Comparison of ENCODE assay signal across 23 mouse cellular contexts in the genomic region with DNA sequence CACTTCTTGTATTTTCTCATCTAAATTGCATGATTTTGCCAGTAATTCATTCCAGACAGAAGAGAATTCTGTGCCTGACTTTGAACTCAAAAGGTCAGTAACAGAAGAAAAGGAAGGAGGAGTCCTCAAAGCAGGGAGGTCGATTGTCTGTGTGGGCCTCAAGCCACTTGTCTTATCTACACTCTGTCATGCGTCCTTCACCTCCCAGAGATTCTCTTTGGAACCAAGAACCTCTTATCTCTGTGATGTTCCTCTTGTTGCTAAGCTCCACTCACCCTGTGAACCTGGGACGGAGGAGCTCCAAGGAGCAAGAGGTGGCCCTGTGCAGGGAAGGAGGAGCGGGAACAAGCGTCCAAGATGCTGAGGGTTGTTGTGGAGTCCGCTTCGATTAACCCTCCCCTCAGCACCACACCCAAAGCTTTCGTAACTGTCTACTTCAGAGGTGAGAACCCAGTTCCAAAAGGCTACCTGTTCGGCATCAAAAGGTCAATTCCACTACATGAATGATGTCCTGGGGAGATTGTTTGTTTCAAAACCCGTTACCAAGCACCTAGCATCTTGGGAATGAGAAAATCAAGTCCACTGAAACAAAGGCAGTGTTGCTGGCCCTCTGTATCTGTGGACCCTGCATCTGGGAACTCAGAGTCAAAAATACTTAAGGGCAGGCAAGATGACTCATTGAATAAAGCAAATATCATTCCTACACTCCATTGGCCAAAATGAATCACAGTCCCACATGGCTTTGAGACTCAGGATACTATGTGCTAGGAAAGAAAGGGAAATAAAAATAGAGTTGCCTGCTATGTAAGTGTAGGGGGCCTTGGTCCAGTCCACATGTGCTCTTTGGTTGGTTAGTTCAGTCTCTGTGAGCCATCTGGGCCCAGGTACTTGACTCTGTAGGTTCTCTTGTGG. TPM values are rescaled to one million over a fixed set of nuclear protein-coding genes. Genes with fewer than 3 reads are reported as not detected.
DNase-seq lines count a peak whose midpoint lies in the region; ATAC-seq and TF ChIP-seq lines count a peak whose summit lies in the region.
"Had no signal": no experiment of that assay in that cellular context is flagged by ENCODE, and none has a peak within 500 bp of the region (broad histone marks: within the 10 kb centered on the region; RNA-seq: fewer than 3 reads in every experiment).

Gene Fer1l5, plus strand, starts transcription at position 358 of the 912 bp plus-strand sequence.

- no peak within 1 kb of the TSS for H3K4me2 ChIP-seq in liver, embryonic 13.5 days
- no peak within 1 kb of the TSS for H3K4me2 ChIP-seq in liver, postnatal 0 days (ENCODE audit: low read depth, low read length)
- H3K4me2 ChIP-seq in lung, postnatal 0 days (replicated peaks; ENCODE audit: low read depth, low read length) = no peak within 1 kb of the TSS
- H3K4me2 ChIP-seq: embryonic facial prominence, embryonic 12.5 days; forebrain, embryonic 12.5 days; heart, embryonic 12.5 days; hindbrain, embryonic 12.5 days had no signal

- H3K27me3 ChIP-seq in liver, embryonic 13.5 days = peaks cover 27% of the 10 kb centered on the region; the same call in 1 of the 2 replicates
- H3K27me3 ChIP-seq in liver, postnatal 0 days (ENCODE audit: insufficient read depth, low read length) = no peaks in the 10 kb centered on the region
- peaks cover 44% of the 10 kb centered on the region for H3K27me3 ChIP-seq in G1E (ENCODE audit: insufficient read depth, low read length)
- H3K27me3 ChIP-seq in lung, postnatal 0 days (replicated peaks; ENCODE audit: insufficient read depth, low read length) = no peaks in the 10 kb centered on the region
- H3K27me3 ChIP-seq: embryonic facial prominence, embryonic 12.5 days; forebrain, embryonic 12.5 days; heart, embryonic 12.5 days; hindbrain, embryonic 12.5 days had no signal

- no peak for TF ChIP-seq CTCF in liver, postnatal 0 days (IDR thresholded peaks at IDR 0.05; ENCODE audit: low read depth)
- TF ChIP-seq CTCF in G1E (IDR thresholded peaks at IDR 0.05; ENCODE audit: low read depth, low read length) = no peak
- TF ChIP-seq CTCF in lung, postnatal 0 days (IDR thresholded peaks at IDR 0.05) = no peak

- no peaks in the 10 kb centered on the region for H3K9me3 ChIP-seq in liver, embryonic 13.5 days (replicated peaks)
- H3K9me3 ChIP-seq in liver, postnatal 0 days (ENCODE audit: low read length) = no peaks in the 10 kb centered on the region
- H3K9me3 ChIP-seq in G1E (replicated peaks) = no peaks in the 10 kb centered on the region
- H3K9me3 ChIP-seq in lung, postnatal 0 days (ENCODE audit: low read length) = no peaks in the 10 kb centered on the region
- H3K9me3 ChIP-seq: embryonic facial prominence, embryonic 12.5 days; forebrain, embryonic 12.5 days; heart, embryonic 12.5 days; hindbrain, embryonic 12.5 days had no signal

- ATAC-seq in liver, embryonic 13.5 days (ENCODE audit: low read depth) = no peak
- ATAC-seq in liver, postnatal 0 days = no peak
- peak; percentile 43; the same call in 1 of the 2 replicates for ATAC-seq in G1E (ENCODE audit: extremely low read depth, insufficient number of reproducible peaks, low FRiP score, poor library complexity, severe bottlenecking)
- ATAC-seq in lung, postnatal 0 days = no peak
- ATAC-seq in megakaryocyte-erythroid progenitor cell, adult 5-6 weeks (replicated peaks; ENCODE audit: low FRiP score, low TSS enrichment, poor library complexity, severe bottlenecking) = no peak
- ATAC-seq: CD4-positive, CD25-positive, alpha-beta regulatory T cell, adult 4 months; forebrain, embryonic 16.5 days; hindbrain, postnatal 0 days had no signal

- H3K4me3 ChIP-seq in liver, embryonic 13.5 days (replicated peaks) = no peak within 1 kb of the TSS
- H3K4me3 ChIP-seq in liver, postnatal 0 days (ENCODE audit: low read depth, low read length) = no peak within 1 kb of the TSS
- H3K4me3 ChIP-seq in G1E (ENCODE audit: low read depth, low read length) = no peak within 1 kb of the TSS
- no peak within 1 kb of the TSS for H3K4me3 ChIP-seq in lung, postnatal 0 days (ENCODE audit: low read depth, low read length)
- H3K4me3 ChIP-seq: embryonic facial prominence, embryonic 12.5 days; forebrain, embryonic 12.5 days; heart, embryonic 12.5 days; hindbrain, embryonic 12.5 days had no signal

- H3K27ac ChIP-seq in liver, embryonic 13.5 days = no peak within 1 kb of the TSS
- no peak within 1 kb of the TSS for H3K27ac ChIP-seq in liver, postnatal 0 days (ENCODE audit: low read depth)
- no peak within 1 kb of the TSS for H3K27ac ChIP-seq in lung, postnatal 0 days (ENCODE audit: low read length)
- H3K27ac ChIP-seq: embryonic facial prominence, embryonic 12.5 days; forebrain, embryonic 12.5 days; hindbrain, embryonic 12.5 days; hindbrain, postnatal 0 days had no signal

- 0 out of 2 replicates have a peak, but pooled peaks cover 4% of the 10 kb centered on the region for H3K36me3 ChIP-seq in liver, embryonic 13.5 days
- H3K36me3 ChIP-seq in liver, postnatal 0 days (replicated peaks; ENCODE audit: insufficient read depth, low read length) = 0 out of 2 replicates have a peak, but pooled peaks cover 4% of the 10 kb centered on the region
- H3K36me3 ChIP-seq in G1E (replicated peaks) = peaks cover 7% of the 10 kb centered on the region
- H3K36me3 ChIP-seq in lung, postnatal 0 days (ENCODE audit: insufficient read depth, low read length) = no peaks in the 10 kb centered on the region
- H3K36me3 ChIP-seq: embryonic facial prominence, embryonic 12.5 days; forebrain, embryonic 12.5 days; hindbrain, embryonic 12.5 days had no signal

- no peak for TF ChIP-seq EP300 in liver, postnatal 0 days (IDR thresholded peaks at IDR 0.05; ENCODE audit: low read depth)
- no peak for TF ChIP-seq EP300 in lung, postnatal 0 days (IDR thresholded peaks at IDR 0.05)

- no peak within 1 kb of the TSS for H3K9ac ChIP-seq in liver, embryonic 13.5 days
- H3K9ac ChIP-seq in liver, postnatal 0 days (replicated peaks) = no peak within 1 kb of the TSS
- no peak within 1 kb of the TSS for H3K9ac ChIP-seq in lung, postnatal 0 days (replicated peaks; ENCODE audit: low read depth)
- H3K9ac ChIP-seq: embryonic facial prominence, embryonic 12.5 days; forebrain, embryonic 12.5 days; heart, embryonic 12.5 days; hindbrain, embryonic 12.5 days had no signal

- peak; percentile 11 for DNase-seq in liver, embryonic 13.5 days
- DNase-seq in liver, postnatal 0 days = no peak
- peak; percentile 51 for DNase-seq in 3T3-L1 (ENCODE audit: low read depth, low spot score)
- DNase-seq in G1E (ENCODE audit: low spot score) = no peak
- DNase-seq in fibroblast of lung, adult 2 months (ENCODE audit: low read depth) = peak; percentile 23
- DNase-seq in lung, postnatal 0 days (ENCODE audit: low spot score) = no peak
- DNase-seq: adrenal gland, adult 8-10 months; B cell, adult 2 months; cerebellum, adult 11-12 months; cerebellum, adult 9-10 months; cerebellum, postnatal 25 days; gastrocnemius, postnatal 14 days; heart, postnatal 36 days had no signal

- WGBS in liver, embryonic 13.5 days (ENCODE audit: insufficient replicate concordance) = 48% methylated on average over 10 of the region's 10 CpGs
- 57% methylated on average over 10 of the region's 10 CpGs for WGBS in liver, postnatal 0 days (ENCODE audit: insufficient replicate concordance)
- 62% methylated on average over 10 of the region's 10 CpGs for WGBS in lung, postnatal 0 days

- H3K4me1 ChIP-seq in liver, embryonic 13.5 days (replicated peaks) = peaks cover 28% of the 10 kb centered on the region
- peaks cover 9% of the 10 kb centered on the region for H3K4me1 ChIP-seq in liver, postnatal 0 days (ENCODE audit: insufficient read depth)
- peaks cover 32% of the 10 kb centered on the region for H3K4me1 ChIP-seq in G1E (ENCODE audit: insufficient read depth, low read depth, low read length)
- H3K4me1 ChIP-seq in lung, postnatal 0 days (ENCODE audit: insufficient read depth, low read depth, low read length) = peaks cover 7% of the 10 kb centered on the region; the same call in 1 of the 2 replicates

RNA-seq across cellular contexts. Expression of gene Fer1l5, which starts in this region (rescaled TPM):
- 0.23 TPM in 2 replicates for polyA plus RNA-seq in liver, embryonic 13.5 days (2015; fragmentation: Nextera tagmentation; extraction: Ambion mirVana)
- 0.12 TPM in 2 replicates for polyA plus RNA-seq in liver, postnatal 0 days (2015; fragmentation: Nextera tagmentation; extraction: Ambion mirVana)
- total RNA-seq in G1E (2014; fragmentation: Nextera tagmentation) (not detected in 2 replicates), G1E (2017) (0.06 TPM in 1 of 2 replicates, not detected in the other)
- polyA plus RNA-seq in G1E (2012) = not detected in 2 replicates
- polyA plus RNA-seq in lung, postnatal 0 days (2015; fragmentation: Nextera tagmentation; extraction: Ambion mirVana) = 0.18 and 0.26 TPM in 2 replicates
- total RNA-seq in megakaryocyte-erythroid progenitor cell, adult 5-6 weeks (2014; fragmentation: Nextera tagmentation) = not detected in 2 replicates
- not detected in 2 replicates for total RNA-seq in megakaryocyte-erythroid progenitor cell, adult 5-6 weeks (2017)
- total RNA-seq: gastrocnemius, postnatal 14 days; heart, adult 8-10 months; heart, postnatal 36 days; hindbrain, postnatal 0 days had no signal
- polyA plus RNA-seq: cortical plate, adult 2 months had no signal

Comparison
In these comparisons a context has a peak if more than half of its experiments do, and no peak if none do; other contexts are left out.
1. Peak in DNase-seq in liver, embryonic 13.5 days; RNA of the gene not detected or under 1 TPM.
2. Peak in ATAC-seq in G1E; RNA of the gene not detected or under 1 TPM.
3. DNase-seq: peak in 3T3-L1 (single experiment) and fibroblast of lung, adult 2 months (single experiment); none in liver, postnatal 0 days (single experiment), G1E (single experiment) and lung, postnatal 0 days (single experiment).